Mouse (Mus musculus) MEL (cell line): ENCODE results near the gene Dpyd.

Source experiments
- CTCF ChIP-seq, 3 experiments: IDR thresholded peaks in 2 of 3; conservative IDR thresholded peaks in 1 of 3; 2 replicates each; pipeline ENCODE4 v1.5.1; 2011 to 2012; ENCODE audit warnings: low read length in 3 of 3, low read depth in 2 of 3, mild to moderate bottlenecking in 2 of 3, improper control_type of control experiment in 1 of 3, inconsistent platforms in 1 of 3, mixed read lengths in 1 of 3, moderate library complexity in 1 of 3; ENCODE audit not compliant: control insufficient read depth in 1 of 3, insufficient read depth in 1 of 3, poor library complexity in 1 of 3, severe bottlenecking in 1 of 3
- ETS1 ChIP-seq: IDR thresholded peaks from 2 replicates; pipeline ENCODE4 v1.6.1; 2012; ENCODE audit warnings: low read depth, mild to moderate bottlenecking, inconsistent platforms, low read length, improper control_type of control experiment, moderate library complexity
- NRF1 ChIP-seq: IDR thresholded peaks from 2 replicates; pipeline ENCODE4 v1.6.1; 2014; ENCODE audit warnings: low read depth, mild to moderate bottlenecking, inconsistent platforms, low read length, improper control_type of control experiment, moderate library complexity; ENCODE audit not compliant: poor library complexity, insufficient read depth, severe bottlenecking
- POLR2A ChIP-seq, 2 experiments: IDR thresholded peaks; 2 replicates each; pipeline ENCODE4 v1.6.1; 2011 to 2012; ENCODE audit warnings: low read length in 2 of 2, mild to moderate bottlenecking in 2 of 2, control low read depth in 1 of 2, improper control_type of control experiment in 1 of 2, low read depth in 1 of 2, moderate library complexity in 1 of 2; ENCODE audit not compliant: control insufficient read depth in 1 of 2, insufficient read depth in 1 of 2, poor library complexity in 1 of 2
- POLR2AphosphoS5 ChIP-seq: IDR thresholded peaks from 2 replicates; pipeline ENCODE4 v1.6.1; 2012; ENCODE audit warnings: low read depth, borderline replicate concordance, mild to moderate bottlenecking, inconsistent platforms, low read length, moderate library complexity, mixed read lengths
- SIN3A ChIP-seq: IDR thresholded peaks from 2 replicates; pipeline ENCODE4 v1.6.1; 2012; ENCODE audit warnings: low read length, improper control_type of control experiment, inconsistent platforms

- no peak for TF ChIP-seq POLR2AphosphoS5
- TF ChIP-seq SIN3A: no peak
- TF ChIP-seq POLR2A (IDR thresholded peaks at IDR 0.05; ENCODE audit: control insufficient read depth in 1 of 2, insufficient read depth in 1 of 2, low read depth in 1 of 2, low read length in 2 of 2, poor library complexity in 1 of 2): no peak
- no peak for TF ChIP-seq NRF1
- TF ChIP-seq CTCF (IDR thresholded peaks at IDR 0.05 in 2 of 3, conservative IDR thresholded peaks at IDR 0.05 in 1 of 3; ENCODE audit: control insufficient read depth in 1 of 3, insufficient read depth in 1 of 3, low read depth in 2 of 3, low read length in 3 of 3, poor library complexity in 1 of 3, severe bottlenecking in 1 of 3): no peak
- no peak for TF ChIP-seq ETS1
These were observed 681.3 kb downstream of the Dpyd start for GRCm38 (mm10) chr3:119243181-119243580.
